Mouse (Mus musculus): ENCODE data around the gene Dpp9.
A peak's percentile ranks its signal among the peaks of the same experiment; 100 is the strongest.
"Not testable (repeated sequence)": the region's sequence is repeated elsewhere in the genome, so short reads cannot be mapped to it uniquely, and the experiment has no call there.

Dpp9 gene

GRCm38 (mm10) chr17:56218377-56219191, at the start of gene Dpp9:
TSS of gene Dpp9 (minus strand) at chr17:56218905.
- peak; percentile 95 for DNase-seq (ENCODE audit: low read depth, low spot score)

GRCm38 (mm10) chr17:56266271-56266670, 47.6 kb upstream of the Dpp9 start:
- DNase-seq (ENCODE audit: low read depth, low spot score), result no peak

- no peak for DNase-seq (ENCODE audit: low read depth, low spot score)
Observed at GRCm38 (mm10) chr17:56265869-56266268, 47.2 kb upstream of the Dpp9 start.

GRCm38 (mm10) chr17:56265011-56265410, 46.3 kb upstream of the Dpp9 start:
- DNase-seq (ENCODE audit: low read depth, low spot score), result no peak

GRCm38 (mm10) chr17:56264020-56264419, 45.3 kb upstream of the Dpp9 start:
- peak; percentile 93 for DNase-seq (ENCODE audit: low read depth, low spot score)

GRCm38 (mm10) chr17:56262645-56263094, 44.0 kb upstream of the Dpp9 start:
- DNase-seq (ENCODE audit: low read depth, low spot score), result no peak

- peak; percentile 51 for DNase-seq (ENCODE audit: low read depth, low spot score)
Observed at GRCm38 (mm10) chr17:56261166-56261565, 42.5 kb upstream of the Dpp9 start.

GRCm38 (mm10) chr17:56259301-56260037, 40.8 kb upstream of the Dpp9 start:
- no peak for DNase-seq (ENCODE audit: low read depth, low spot score)

- not testable (repeated sequence) for DNase-seq (ENCODE audit: low read depth, low spot score)
Observed at GRCm38 (mm10) chr17:56258812-56259211, 40.1 kb upstream of the Dpp9 start.

- DNase-seq (ENCODE audit: low read depth, low spot score), result not testable (repeated sequence)
Observed at GRCm38 (mm10) chr17:56258269-56258668, 39.6 kb upstream of the Dpp9 start.

GRCm38 (mm10) chr17:56257181-56257894, 38.6 kb upstream of the Dpp9 start:
- DNase-seq (ENCODE audit: low read depth, low spot score), result peak; percentile 33

GRCm38 (mm10) chr17:56256239-56256881, 37.7 kb upstream of the Dpp9 start, which contains the start of gene Fem1a:
TSS of gene Fem1a (plus strand) at chr17:56256810.
- DNase-seq (ENCODE audit: low read depth, low spot score), result peak; percentile 99

GRCm38 (mm10) chr17:56255863-56256238, 37.1 kb upstream of the Dpp9 start:
- DNase-seq (ENCODE audit: low read depth, low spot score), result peak; percentile 99

GRCm38 (mm10) chr17:56255429-56255828, 36.7 kb upstream of the Dpp9 start:
- DNase-seq (ENCODE audit: low read depth, low spot score), result peak; percentile 35

- DNase-seq (ENCODE audit: low read depth, low spot score), result no peak
Observed at GRCm38 (mm10) chr17:56254695-56255094, 36.0 kb upstream of the Dpp9 start.

GRCm38 (mm10) chr17:56251136-56251829, 32.6 kb upstream of the Dpp9 start:
- DNase-seq (ENCODE audit: low read depth, low spot score), result peak; percentile 86

- DNase-seq (ENCODE audit: low read depth, low spot score), result no peak
Observed at GRCm38 (mm10) chr17:56245608-56246007, 26.9 kb upstream of the Dpp9 start.

GRCm38 (mm10) chr17:56241541-56242401, 23.1 kb upstream of the Dpp9 start:
- DNase-seq (ENCODE audit: low read depth, low spot score), result peak; percentile 89

- DNase-seq (ENCODE audit: low read depth, low spot score), result peak; percentile 87
Observed at GRCm38 (mm10) chr17:56233818-56234469, 15.2 kb upstream of the Dpp9 start.
